Mouse (Mus musculus): ENCODE measurements around the gene Atp12a.

- TF ChIP-seq CTCF (conservative IDR thresholded peaks at IDR 0.05; ENCODE audit: low read length) (no peak), NANOG (IDR thresholded peaks at IDR 0.05; ENCODE audit: borderline replicate concordance, low read length) (no peak)
Observed at GRCm38 (mm10) chr14:56382366-56382765, 17.5 kb downstream of the Atp12a start.

Data from E14TG2a.4 (cell line).